Mouse (Mus musculus): ENCODE results near the gene Dtnbp1.

The Dtnbp1 gene

GRCm38 (mm10) chr13:44903416-44903815, 98.5 kb downstream of the Dtnbp1 start:
- no peak for DNase-seq (ENCODE audit: low spot score)

- no peak for DNase-seq (ENCODE audit: low spot score)
Measured at GRCm38 (mm10) chr13:44902299-44902698, 99.6 kb downstream of the Dtnbp1 start.

DNA sequence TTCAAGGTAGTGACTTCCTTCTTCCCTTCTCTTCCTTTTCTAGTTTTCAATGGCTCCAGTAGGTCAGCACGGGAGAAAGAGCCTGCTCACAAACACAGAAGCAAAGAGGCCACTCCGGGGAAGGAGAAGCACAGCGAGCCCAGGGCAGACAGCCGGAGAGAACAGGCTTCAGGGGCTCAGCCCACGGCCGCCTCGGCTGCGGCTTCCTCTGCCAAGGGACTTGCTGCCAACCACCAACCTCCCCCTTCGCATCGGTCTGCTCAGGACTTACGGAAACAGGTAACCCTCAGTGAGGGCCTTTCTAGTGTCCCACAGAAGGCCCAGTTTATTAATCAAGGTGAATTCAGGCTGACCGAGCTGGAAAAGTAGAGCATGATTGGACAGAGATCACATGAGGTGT, 105.7 kb downstream of the Dtnbp1 start:
- DNase-seq (ENCODE audit: low spot score), result no peak

GRCm38 (mm10) chr13:44891813-44892730, 109.9 kb downstream of the Dtnbp1 start:
- no peak for DNase-seq (ENCODE audit: low spot score)

DNA sequence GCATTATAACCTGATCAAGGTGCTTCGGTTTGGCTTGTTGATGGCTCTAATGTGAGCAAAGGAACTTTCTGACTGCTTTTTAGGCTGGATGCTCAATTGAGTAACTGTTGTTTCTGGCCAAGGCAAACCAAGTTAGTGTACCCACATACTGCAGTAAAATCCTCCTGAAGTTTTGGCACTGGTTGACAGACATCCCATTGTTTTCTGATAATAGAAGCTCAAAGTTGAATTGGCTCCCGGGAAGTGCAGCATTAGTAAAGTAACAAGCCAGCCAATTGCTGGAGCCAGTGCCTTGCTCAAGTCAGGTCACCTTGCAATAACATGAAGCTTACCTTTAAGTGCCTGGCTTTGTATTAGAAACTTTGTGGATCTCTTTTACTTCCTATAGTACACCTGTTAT, 111.3 kb downstream of the Dtnbp1 start:
- DNase-seq (ENCODE audit: low spot score), result no peak

DNA sequence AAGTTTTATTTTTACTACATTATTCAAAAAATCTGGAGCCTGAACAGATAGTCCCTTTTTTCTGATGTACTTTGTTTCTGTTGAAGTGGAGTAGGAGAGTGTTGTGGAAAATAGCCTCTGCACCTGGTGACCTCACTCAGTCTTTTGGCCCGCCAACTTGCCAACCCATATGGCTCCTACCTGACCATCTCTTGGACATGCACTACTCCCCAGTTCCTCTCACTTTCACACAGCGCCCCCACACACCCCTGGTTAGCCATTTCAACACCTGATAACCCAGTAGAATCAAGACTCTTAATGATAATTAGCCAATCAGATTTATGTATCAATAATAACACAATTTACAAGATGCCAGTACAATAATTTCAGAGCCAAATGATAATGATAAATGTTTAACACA, 115.7 kb downstream of the Dtnbp1 start:
- no peak for DNase-seq (ENCODE audit: low spot score)

- DNase-seq (ENCODE audit: low spot score), result no peak
Measured at GRCm38 (mm10) chr13:44881001-44881400, 120.9 kb downstream of the Dtnbp1 start.

GRCm38 (mm10) chr13:44876799-44877198, 125.1 kb downstream of the Dtnbp1 start:
- no peak for DNase-seq (ENCODE audit: low spot score)
